18 mouse cellular contexts compared by ENCODE assay signal in genomic region chr2:181420903-181421638, GRCm38 (mm10). TPM values are rescaled to one million over a fixed set of nuclear protein-coding genes. Genes with fewer than 3 reads are reported as not detected.
DNase-seq lines count a peak whose midpoint lies in the region; ATAC-seq and TF ChIP-seq lines count a peak whose summit lies in the region.
"Had no signal": no experiment of that assay in that cellular context is flagged by ENCODE, and none has a peak within 500 bp of the region (broad histone marks: within the 10 kb centered on the region; RNA-seq: fewer than 3 reads in every experiment).

No protein-coding gene starts in this region.

- intact Hi-C loops in left cerebral cortex, adult 2 months (cut with DNase I), result loop anchor here (2.0 kb wide), 1 partner anchor 38 kb away; the partner anchor contains the start of gene Zbtb46

- no peaks in the 10 kb centered on the region for H3K27me3 ChIP-seq in heart, embryonic 11.5 days (ENCODE audit: control insufficient read depth, insufficient read depth, low read length)
- no peaks in the 10 kb centered on the region for H3K27me3 ChIP-seq in liver, embryonic 11.5 days (replicated peaks; ENCODE audit: control insufficient read depth, insufficient read depth, low read length)
- H3K27me3 ChIP-seq: heart, embryonic 15.5 days; hindbrain, embryonic 12.5 days; lung, embryonic 15.5 days; midbrain, embryonic 13.5 days had no signal

- H3K4me2 ChIP-seq in heart, embryonic 11.5 days, result peak overlapping the region; percentile 27
- H3K4me2 ChIP-seq in liver, embryonic 11.5 days, result peak overlapping the region; percentile 56
- H3K4me2 ChIP-seq: heart, embryonic 15.5 days; hindbrain, embryonic 12.5 days; lung, embryonic 15.5 days; midbrain, embryonic 13.5 days had no signal

- no peak for DNase-seq in heart, adult 8-10 months (ENCODE audit: low spot score)
- DNase-seq in left cerebral cortex, adult 2 months (ENCODE audit: extremely low spot score in 1 of 2, low spot score in 2 of 2), result no peak
- DNase-seq in left cerebral cortex, adult 9 months (ENCODE audit: low spot score in 2 of 2), result no peak
- DNase-seq in liver, embryonic 11.5 days (ENCODE audit: low spot score), result no peak
- DNase-seq in frontal cortex, postnatal 14 days (ENCODE audit: low spot score in 2 of 2), result no peak
- DNase-seq in layer of hippocampus, adult 9-11 months, result no peak
- DNase-seq: adrenal gland, postnatal 14 days; cerebellum, postnatal 25 days; gastrocnemius, postnatal 10 days had no signal

- no peak; the same call in 1 of the 2 replicates for ATAC-seq in heart, embryonic 11.5 days (replicated peaks; ENCODE audit: insufficient number of reproducible peaks, low FRiP score, low TSS enrichment)
- peak; percentile 87 for ATAC-seq in liver, embryonic 11.5 days (replicated peaks; ENCODE audit: low FRiP score)
- ATAC-seq in megakaryocyte-erythroid progenitor cell, adult 5-6 weeks (replicated peaks; ENCODE audit: low FRiP score, low TSS enrichment, poor library complexity, severe bottlenecking), result peak; percentile 42
- ATAC-seq: inflammation-experienced regulatory T-cells, adult 6 months; midbrain, embryonic 13.5 days had no signal

- WGBS in heart, embryonic 11.5 days (ENCODE audit: insufficient replicate concordance), result 23% methylated on average over 4 of the region's 4 CpGs
- WGBS in liver, embryonic 11.5 days, result 36% methylated on average over 4 of the region's 4 CpGs

- peaks cover 51% of the 10 kb centered on the region for H3K4me1 ChIP-seq in heart, embryonic 11.5 days (ENCODE audit: control insufficient read depth, insufficient read depth, low read length)
- peaks cover 45% of the 10 kb centered on the region for H3K4me1 ChIP-seq in liver, embryonic 11.5 days (replicated peaks; ENCODE audit: control insufficient read depth, insufficient read depth, low read length)
- H3K4me1 ChIP-seq: lung, embryonic 15.5 days; midbrain, embryonic 13.5 days had no signal

- H3K9ac ChIP-seq in heart, embryonic 11.5 days (ENCODE audit: low read depth, low read length), result no peak overlapping the region
- H3K9ac ChIP-seq in liver, embryonic 11.5 days (ENCODE audit: low read depth, low read length), result peak overlapping the region; percentile 32
- H3K9ac ChIP-seq: heart, embryonic 15.5 days; hindbrain, embryonic 12.5 days; lung, embryonic 15.5 days; midbrain, embryonic 13.5 days had no signal

- H3K4me3 ChIP-seq in heart, embryonic 11.5 days (ENCODE audit: low read depth, low read length), result no peak overlapping the region
- H3K4me3 ChIP-seq in left cerebral cortex, adult 2 months, result no peak overlapping the region
- no peak overlapping the region for H3K4me3 ChIP-seq in liver, embryonic 11.5 days (ENCODE audit: low read depth, low read length)
- H3K4me3 ChIP-seq: embryonic facial prominence, embryonic 10.5 days; heart, embryonic 15.5 days; hindbrain, embryonic 12.5 days; lung, embryonic 15.5 days; midbrain, embryonic 13.5 days had no signal

- H3K9me3 ChIP-seq in heart, embryonic 11.5 days (replicated peaks; ENCODE audit: control insufficient read depth, low read length), result no peaks in the 10 kb centered on the region
- H3K9me3 ChIP-seq in liver, embryonic 11.5 days (ENCODE audit: control insufficient read depth, low read length), result no peaks in the 10 kb centered on the region
- H3K9me3 ChIP-seq: embryonic facial prominence, embryonic 10.5 days; heart, embryonic 15.5 days; hindbrain, embryonic 12.5 days; lung, embryonic 15.5 days; midbrain, embryonic 13.5 days had no signal

- H3K27ac ChIP-seq in heart, embryonic 11.5 days (ENCODE audit: low read depth, low read length), result no peak overlapping the region
- peak overlapping the region; percentile 71 for H3K27ac ChIP-seq in left cerebral cortex, adult 2 months
- peak overlapping the region; percentile 70 for H3K27ac ChIP-seq in liver, embryonic 11.5 days (ENCODE audit: low read depth, low read length)
- H3K27ac ChIP-seq: embryonic facial prominence, embryonic 10.5 days; heart, embryonic 15.5 days; hindbrain, embryonic 12.5 days; lung, embryonic 15.5 days; macrophage; midbrain, embryonic 13.5 days had no signal

- no peaks in the 10 kb centered on the region; the same call in 1 of the 2 replicates for H3K36me3 ChIP-seq in heart, embryonic 11.5 days (ENCODE audit: control insufficient read depth, insufficient read depth, low read length)
- H3K36me3 ChIP-seq in liver, embryonic 11.5 days (ENCODE audit: control insufficient read depth, insufficient read depth, low read length), result peaks cover 10% of the 10 kb centered on the region

- TF ChIP-seq CTCF in left cerebral cortex, adult 2 months (IDR thresholded peaks at IDR 0.05), result no peak

RNA-seq across cellular contexts. Expression of gene Zbtb46, which starts 38.2 kb away (rescaled TPM):
- polyA plus RNA-seq in heart, embryonic 11.5 days (2014; fragmentation: Nextera tagmentation; extraction: Ambion mirVana), result 10.3 and 10.5 TPM in 2 replicates
- 10 to 100 TPM in 2 of 4 experiments, 1 to 10 TPM in 2; 8.9 to 11.5 (median 10.5) TPM for total RNA-seq in heart, adult 8-10 months (2022)
- total RNA-seq in left cerebral cortex, adult 2 months (2021), result 10 to 100 TPM; 12.0 to 13.7 TPM
- polyA plus RNA-seq in liver, embryonic 11.5 days (2014; fragmentation: Nextera tagmentation; extraction: Ambion mirVana), result 25.2 and 26.9 TPM in 2 replicates
- total RNA-seq in megakaryocyte-erythroid progenitor cell, adult 5-6 weeks (2014; fragmentation: Nextera tagmentation), result 22.8 and 38.7 TPM in 2 replicates
- 22.3 and 33.5 TPM in 2 replicates for total RNA-seq in megakaryocyte-erythroid progenitor cell, adult 5-6 weeks (2017)

RNA-seq across cellular contexts. Expression of gene Lime1, which starts 41.2 kb away (rescaled TPM):
- 11.2 and 13.8 TPM in 2 replicates for polyA plus RNA-seq in heart, embryonic 11.5 days (2014; fragmentation: Nextera tagmentation; extraction: Ambion mirVana)
- 1 to 10 TPM; 4.6 to 5.1 (median 4.8) TPM for total RNA-seq in heart, adult 8-10 months (2022)
- 10 to 100 TPM; 43.1 to 45.2 TPM for total RNA-seq in left cerebral cortex, adult 2 months (2021)
- polyA plus RNA-seq in liver, embryonic 11.5 days (2014; fragmentation: Nextera tagmentation; extraction: Ambion mirVana), result 17.0 and 20.2 TPM in 2 replicates
- 31.0 and 50.4 TPM in 2 replicates for total RNA-seq in megakaryocyte-erythroid progenitor cell, adult 5-6 weeks (2014; fragmentation: Nextera tagmentation)
- total RNA-seq in megakaryocyte-erythroid progenitor cell, adult 5-6 weeks (2017), result 19.8 and 26.8 TPM in 2 replicates

RNA-seq across cellular contexts. Expression of gene Arfrp1, which starts 55.9 kb away (rescaled TPM):
- 36.3 and 47.5 TPM in 2 replicates for polyA plus RNA-seq in heart, embryonic 11.5 days (2014; fragmentation: Nextera tagmentation; extraction: Ambion mirVana)
- 10 to 100 TPM; 50.2 to 56.0 (median 53.9) TPM for total RNA-seq in heart, adult 8-10 months (2022)
- 10 to 100 TPM; 45.2 to 51.2 TPM for total RNA-seq in left cerebral cortex, adult 2 months (2021)
- polyA plus RNA-seq in liver, embryonic 11.5 days (2014; fragmentation: Nextera tagmentation; extraction: Ambion mirVana), result 48.7 and 48.9 TPM in 2 replicates
- 53.3 and 66.5 TPM in 2 replicates for total RNA-seq in megakaryocyte-erythroid progenitor cell, adult 5-6 weeks (2014; fragmentation: Nextera tagmentation)
- 52.8 and 72.9 TPM in 2 replicates for total RNA-seq in megakaryocyte-erythroid progenitor cell, adult 5-6 weeks (2017)

RNA-seq across cellular contexts. Expression of gene Zgpat, which starts 56.3 kb away (rescaled TPM):
- 21.7 and 27.3 TPM in 2 replicates for polyA plus RNA-seq in heart, embryonic 11.5 days (2014; fragmentation: Nextera tagmentation; extraction: Ambion mirVana)
- 10 to 100 TPM; 17.4 to 22.9 (median 18.1) TPM for total RNA-seq in heart, adult 8-10 months (2022)
- total RNA-seq in left cerebral cortex, adult 2 months (2021), result 10 to 100 TPM; 80.3 to 80.5 TPM
- 29.5 and 35.1 TPM in 2 replicates for polyA plus RNA-seq in liver, embryonic 11.5 days (2014; fragmentation: Nextera tagmentation; extraction: Ambion mirVana)
- 20.3 and 25.2 TPM in 2 replicates for total RNA-seq in megakaryocyte-erythroid progenitor cell, adult 5-6 weeks (2014; fragmentation: Nextera tagmentation)
- total RNA-seq in megakaryocyte-erythroid progenitor cell, adult 5-6 weeks (2017), result 26.2 and 45.0 TPM in 2 replicates
